Mouse (Mus musculus) adrenal gland, postnatal 14 days (tissue): Measurements from ENCODE around the gene Enox2. TPM values are rescaled to one million over a fixed set of nuclear protein-coding genes. Genes with fewer than 3 reads are reported as not detected.

Experiments used
- DNase-seq: peaks from one replicate; pipeline ENCODE4 v3.0.0; 2021; ENCODE audit warnings: mixed read lengths
- total RNA-seq: library from RNA; stranded (reverse); gene quantifications from 2 replicates; pipeline ENCODE4 v1.2.3, GENCODE M21; 2021

Gene Enox2
- total RNA-seq, 1 experiment from 2014 or later, result 16.7 TPM

- DNase-seq, result no peak
Observed at GRCm38 (mm10) chrX:49002892-49003291, 285.2 kb downstream of the Enox2 start.

GRCm38 (mm10) chrX:48985653-48986052 is 302.4 kb downstream of the Enox2 start:
- DNase-seq, result no peak

- no peak for DNase-seq
Observed at GRCm38 (mm10) chrX:48984451-48984850, 303.6 kb downstream of the Enox2 start.

Other genes starting within 250 kb of the Enox2 start
- gene Arhgap36, start 175.7 kb upstream of the Enox2 start, total RNA-seq, result 1.3 and 2.1 TPM in 2 replicates